Mouse (Mus musculus): ENCODE data around the gene Ppme1. TPM values are rescaled to one million over a fixed set of nuclear protein-coding genes. Genes with fewer than 3 reads are reported as not detected.

Gene Ppme1
- total and polyA plus RNA-seq, 3 experiments: 40.2 to 50.8 (median 45.6) TPM

- H3K9me3 ChIP-seq (replicated peaks; ENCODE audit: low read length): peaks cover 2% of the 10 kb centered on the region
- no peak for DNase-seq (ENCODE audit: extremely low read depth)
- no peak overlapping the region for H3K4me3 ChIP-seq (replicated peaks in 1 of 3; ENCODE audit: low read depth in 2 of 3, low read length in 2 of 3, poor library complexity in 1 of 3)
- no peaks in the 10 kb centered on the region for H3K79me2 ChIP-seq (replicated peaks; ENCODE audit: control insufficient read depth, extremely low read depth, insufficient read depth, poor library complexity, severe bottlenecking)
- peaks cover 2% of the 10 kb centered on the region for H3K27me3 ChIP-seq (replicated peaks)
- no peak overlapping the region for H3K4me2 ChIP-seq (ENCODE audit: insufficient read depth, low read depth, poor library complexity, severe bottlenecking)
- no peak for TF ChIP-seq TCF12 (IDR thresholded peaks at IDR 0.05; ENCODE audit: low read depth, low read length)
- TF ChIP-seq RCOR1 (conservative IDR thresholded peaks at IDR 0.05; ENCODE audit: low read depth, low read length): no peak
- no peak for TF ChIP-seq JUND (conservative IDR thresholded peaks at IDR 0.05; ENCODE audit: low read depth, low read length)
- H3K36me3 ChIP-seq (replicated peaks in 1 of 2; ENCODE audit: control insufficient read depth in 1 of 2, insufficient read depth in 1 of 2, low read length in 1 of 2): no peaks in the 10 kb centered on the region
- no peak overlapping the region for H3K27ac ChIP-seq (ENCODE audit: insufficient read depth, low read depth)
- dilution Hi-C loops (cut with MboI; ENCODE audit: extremely low pct_ligation_motif_present, extremely low pct_unique_long_range_greater_than_20kb, low sequenced_read_pairs): no loop called here
- in situ Hi-C loops (cut with MboI; ENCODE audit: low pct_ligation_motif_present, low pct_unique_long_range_greater_than_20kb, low sequenced_read_pairs): no loop called here
- H3K4me1 ChIP-seq (ENCODE audit: control insufficient read depth in 1 of 2, insufficient read depth in 2 of 2): no peaks in the 10 kb centered on the region
- no peak overlapping the region for H3K9ac ChIP-seq (ENCODE audit: insufficient read depth, low read depth)
Observed at GRCm38 (mm10) chr7:100295745-100296144, 76.4 kb downstream of the Ppme1 start.

DNA sequence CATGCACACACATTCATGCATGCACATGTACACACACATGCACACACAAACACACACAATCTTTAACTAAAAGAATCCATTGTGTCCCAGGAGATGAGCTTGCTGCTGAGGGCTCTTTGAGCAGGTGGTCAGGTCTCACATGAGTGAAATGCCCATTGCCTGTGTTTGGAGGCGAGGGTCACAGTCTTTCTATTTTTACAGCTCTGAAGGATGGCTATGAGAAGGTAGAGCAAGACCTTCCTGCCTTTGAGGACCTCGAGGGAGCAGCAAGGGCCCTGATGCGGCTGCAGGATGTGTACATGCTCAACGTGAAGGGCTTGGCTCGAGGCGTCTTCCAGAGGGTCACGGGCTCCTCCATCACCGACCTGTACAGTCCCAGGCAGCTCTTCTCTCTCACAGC is 78.6 kb downstream of the Ppme1 start:
- TF ChIP-seq ETS1 (conservative IDR thresholded peaks at IDR 0.05; ENCODE audit: low read depth, low read length) (no peak), NELFE (IDR thresholded peaks at IDR 0.05; ENCODE audit: low read depth, low read length) (no peak), MAZ (IDR thresholded peaks at IDR 0.05; ENCODE audit: low read depth, low read length) (no peak), IRF4 (IDR thresholded peaks at IDR 0.05; ENCODE audit: low read depth, low read length) (no peak), ELF1 (IDR thresholded peaks at IDR 0.05; ENCODE audit: low read depth, low read length) (no peak), MAFK (IDR thresholded peaks at IDR 0.05; ENCODE audit: insufficient replicate concordance, low read length) (no peak), JUN (IDR thresholded peaks at IDR 0.05; ENCODE audit: insufficient read depth, low read depth, low read length) (no peak)

GRCm38 (mm10) chr7:100288622-100289021 is 83.5 kb downstream of the Ppme1 start:
- H3K4me2 ChIP-seq (ENCODE audit: insufficient read depth, low read depth, poor library complexity, severe bottlenecking): no peak overlapping the region
- no peaks in the 10 kb centered on the region for H3K36me3 ChIP-seq (replicated peaks in 1 of 2; ENCODE audit: control insufficient read depth in 1 of 2, insufficient read depth in 1 of 2, low read length in 1 of 2)
- H3K9ac ChIP-seq (ENCODE audit: insufficient read depth, low read depth): no peak overlapping the region
- in situ Hi-C loops (cut with MboI; ENCODE audit: low pct_ligation_motif_present, low pct_unique_long_range_greater_than_20kb, low sequenced_read_pairs) (no loop called here), dilution Hi-C loops (cut with MboI; ENCODE audit: extremely low pct_ligation_motif_present, extremely low pct_unique_long_range_greater_than_20kb, low sequenced_read_pairs) (no loop called here)
- H3K4me3 ChIP-seq (replicated peaks in 1 of 3; ENCODE audit: low read depth in 2 of 3, low read length in 2 of 3, poor library complexity in 1 of 3): no peak overlapping the region
- no peak for DNase-seq (ENCODE audit: extremely low read depth)
- peaks cover 58% of the 10 kb centered on the region for H3K27me3 ChIP-seq (replicated peaks)
- H3K9me3 ChIP-seq (replicated peaks; ENCODE audit: low read length): peaks cover 8% of the 10 kb centered on the region
- TF ChIP-seq MXI1 (IDR thresholded peaks at IDR 0.05; ENCODE audit: low read depth, low read length) (no peak), NELFE (IDR thresholded peaks at IDR 0.05; ENCODE audit: low read depth, low read length) (no peak), RAD21 (IDR thresholded peaks at IDR 0.05; ENCODE audit: low read depth, low read length) (no peak), POLR2AphosphoS2 (IDR thresholded peaks at IDR 0.05; ENCODE audit: low read depth, low read length) (no peak), CTCF (conservative IDR thresholded peaks at IDR 0.05 in 1 of 2, IDR thresholded peaks at IDR 0.05 in 1 of 2; ENCODE audit: low read depth in 2 of 2, low read length in 2 of 2) (no peak), MEF2A (IDR thresholded peaks at IDR 0.05; ENCODE audit: borderline replicate concordance, low read depth, low read length) (no peak), HCFC1 (IDR thresholded peaks at IDR 0.05; ENCODE audit: low read depth, low read length) (no peak), RCOR1 (conservative IDR thresholded peaks at IDR 0.05; ENCODE audit: low read depth, low read length) (no peak), TCF12 (IDR thresholded peaks at IDR 0.05; ENCODE audit: low read depth, low read length) (no peak), KAT2A (IDR thresholded peaks at IDR 0.05; ENCODE audit: insufficient replicate concordance, low read length) (no peak), ELF1 (IDR thresholded peaks at IDR 0.05; ENCODE audit: low read depth, low read length) (no peak), JUN (IDR thresholded peaks at IDR 0.05; ENCODE audit: insufficient read depth, low read depth, low read length) (no peak), E2F4 (IDR thresholded peaks at IDR 0.05; ENCODE audit: insufficient replicate concordance, low read depth, low read length) (no peak), TBP (conservative IDR thresholded peaks at IDR 0.05; ENCODE audit: low read depth, low read length) (no peak)
- H3K4me1 ChIP-seq (ENCODE audit: control insufficient read depth in 1 of 2, insufficient read depth in 2 of 2): peaks cover 3 to 17% of the 10 kb centered on the region in 2 experiments; a peak in 3 of 4 replicates
- H3K27ac ChIP-seq (ENCODE audit: insufficient read depth, low read depth): no peak overlapping the region
- H3K79me2 ChIP-seq (replicated peaks; ENCODE audit: control insufficient read depth, extremely low read depth, insufficient read depth, poor library complexity, severe bottlenecking): no peaks in the 10 kb centered on the region

More for the DNA sequence above, 78.6 kb downstream of the Ppme1 start:
- peaks cover 8% of the 10 kb centered on the region for H3K9me3 ChIP-seq (replicated peaks; ENCODE audit: low read length)
- no peak overlapping the region for H3K4me2 ChIP-seq (ENCODE audit: insufficient read depth, low read depth, poor library complexity, severe bottlenecking)
- peaks cover 16% of the 10 kb centered on the region for H3K27me3 ChIP-seq (replicated peaks)
- in situ Hi-C loops (cut with MboI; ENCODE audit: low pct_ligation_motif_present, low pct_unique_long_range_greater_than_20kb, low sequenced_read_pairs): no loop called here
- dilution Hi-C loops (cut with MboI; ENCODE audit: extremely low pct_ligation_motif_present, extremely low pct_unique_long_range_greater_than_20kb, low sequenced_read_pairs): no loop called here
- no peaks in the 10 kb centered on the region for H3K79me2 ChIP-seq (replicated peaks; ENCODE audit: control insufficient read depth, extremely low read depth, insufficient read depth, poor library complexity, severe bottlenecking)
- DNase-seq (ENCODE audit: extremely low read depth): no peak
- no peaks in the 10 kb centered on the region for H3K4me1 ChIP-seq (ENCODE audit: control insufficient read depth in 1 of 2, insufficient read depth in 2 of 2)
- no peak overlapping the region for H3K27ac ChIP-seq (ENCODE audit: insufficient read depth, low read depth)
- no peaks in the 10 kb centered on the region for H3K36me3 ChIP-seq (replicated peaks in 1 of 2; ENCODE audit: control insufficient read depth in 1 of 2, insufficient read depth in 1 of 2, low read length in 1 of 2)
- no peak overlapping the region for H3K9ac ChIP-seq (ENCODE audit: insufficient read depth, low read depth)
- no peak overlapping the region for H3K4me3 ChIP-seq (replicated peaks in 1 of 3; ENCODE audit: low read depth in 2 of 3, low read length in 2 of 3, poor library complexity in 1 of 3)

Data from CH12.LX (cell line).